Mouse (Mus musculus) cerebellum, postnatal 36 days (tissue): ENCODE data around the gene Dock1.

Experiments
- DNase-seq, 2 experiments: peaks; one replicate each; pipeline ENCODE4 v3.0.0; 2021 to 2022; ENCODE audit warnings: mixed read lengths in 2 of 2

Gene Dock1

DNA sequence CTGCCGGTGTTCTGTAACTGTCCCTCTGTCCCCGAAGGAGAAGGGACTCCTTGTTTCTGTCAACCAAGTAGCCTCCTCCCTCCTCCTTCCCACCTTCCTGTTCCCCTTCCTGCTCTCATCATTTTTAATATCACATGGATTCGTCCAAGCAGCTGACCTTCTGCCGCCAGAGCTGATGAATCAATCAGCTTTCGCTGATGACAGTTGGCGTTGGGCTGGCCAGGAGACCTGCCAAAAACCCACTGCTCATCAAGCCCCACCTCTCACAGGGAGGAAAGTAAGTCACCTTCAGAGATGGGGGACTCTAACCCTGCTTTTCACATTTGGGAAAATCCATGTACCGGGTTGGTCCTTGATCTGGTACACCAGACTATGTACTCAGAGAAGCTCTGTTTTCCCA is 87.2 kb downstream of the Dock1 start:
- no peak for DNase-seq

DNA sequence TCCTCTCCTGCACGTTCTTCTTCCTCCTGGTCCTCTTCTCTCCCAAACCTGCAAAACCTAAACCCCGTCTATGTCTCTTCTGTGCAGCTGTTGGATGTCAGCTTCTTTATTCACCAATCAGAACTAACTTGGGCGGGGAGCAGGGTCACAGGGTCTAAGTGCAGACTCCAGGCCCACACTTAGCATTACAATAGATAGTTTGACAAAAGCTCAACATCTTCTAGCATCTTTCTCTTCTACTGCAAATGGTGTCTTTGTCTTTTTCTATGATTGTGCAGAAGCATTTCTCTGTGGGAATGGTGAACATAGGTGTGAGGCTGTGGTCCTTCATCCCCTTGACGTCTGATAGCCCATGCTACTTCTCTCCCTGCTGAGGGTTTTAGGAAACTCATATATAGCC is 91.3 kb downstream of the Dock1 start:
- DNase-seq: no peak

DNA sequence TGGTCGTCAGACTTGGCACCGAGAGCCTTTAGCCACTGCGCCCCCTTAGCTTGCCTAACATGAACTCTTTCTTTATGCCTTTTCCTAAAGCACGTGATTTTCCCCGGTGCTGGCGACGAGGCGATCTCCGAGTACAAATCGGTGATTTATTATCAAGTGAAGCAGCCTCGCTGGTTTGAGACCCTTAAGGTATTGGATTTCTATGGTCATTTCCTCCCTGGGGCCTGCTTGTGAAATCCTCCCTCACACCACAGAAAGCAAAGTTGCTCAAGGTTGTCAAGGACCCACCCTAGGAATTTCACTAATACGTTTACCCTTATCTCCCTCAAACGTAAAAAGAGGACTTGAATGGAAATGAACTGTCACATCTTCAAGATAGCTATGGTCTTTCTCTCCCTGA is 94.7 kb downstream of the Dock1 start:
- DNase-seq: no peak

DNA sequence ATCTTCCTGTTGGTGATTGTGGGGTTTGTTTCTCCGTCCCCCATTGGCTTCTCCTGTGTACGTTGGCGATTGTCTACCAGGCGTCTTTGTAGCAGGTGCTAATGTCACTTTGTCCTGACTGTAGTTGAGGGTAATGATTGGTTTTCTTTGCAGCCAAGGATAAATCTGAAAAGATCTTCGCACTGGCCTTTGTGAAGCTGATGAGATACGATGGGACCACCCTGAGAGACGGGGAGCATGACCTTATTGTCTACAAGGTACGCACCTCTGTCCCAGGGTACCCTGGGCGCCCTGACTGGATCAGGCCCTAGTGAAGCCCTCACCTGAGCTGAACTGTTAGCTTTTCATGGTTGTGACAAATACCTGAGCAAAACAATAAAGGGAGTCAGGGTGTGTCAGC is 100.9 kb downstream of the Dock1 start:
- no peak for DNase-seq

DNA sequence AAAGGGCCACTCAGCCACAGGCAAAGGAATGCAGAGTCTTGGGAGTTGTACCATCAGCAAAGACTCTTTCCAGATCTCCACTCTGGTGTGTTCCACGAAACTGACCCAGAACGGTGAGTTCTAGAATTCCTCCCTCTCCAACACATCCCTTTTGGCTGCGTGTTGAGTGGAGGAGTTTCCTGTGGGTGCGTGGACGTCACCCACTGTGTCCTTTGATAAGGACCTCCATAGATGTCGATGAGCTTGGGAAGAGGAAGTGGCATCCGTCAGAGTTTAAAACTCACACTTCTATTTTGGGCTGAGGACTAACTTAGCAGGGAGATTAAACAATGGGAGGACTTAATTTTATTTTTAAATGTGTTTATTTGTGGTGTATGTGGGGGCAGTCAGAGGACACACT is 101.9 kb downstream of the Dock1 start:
- no peak for DNase-seq

DNA sequence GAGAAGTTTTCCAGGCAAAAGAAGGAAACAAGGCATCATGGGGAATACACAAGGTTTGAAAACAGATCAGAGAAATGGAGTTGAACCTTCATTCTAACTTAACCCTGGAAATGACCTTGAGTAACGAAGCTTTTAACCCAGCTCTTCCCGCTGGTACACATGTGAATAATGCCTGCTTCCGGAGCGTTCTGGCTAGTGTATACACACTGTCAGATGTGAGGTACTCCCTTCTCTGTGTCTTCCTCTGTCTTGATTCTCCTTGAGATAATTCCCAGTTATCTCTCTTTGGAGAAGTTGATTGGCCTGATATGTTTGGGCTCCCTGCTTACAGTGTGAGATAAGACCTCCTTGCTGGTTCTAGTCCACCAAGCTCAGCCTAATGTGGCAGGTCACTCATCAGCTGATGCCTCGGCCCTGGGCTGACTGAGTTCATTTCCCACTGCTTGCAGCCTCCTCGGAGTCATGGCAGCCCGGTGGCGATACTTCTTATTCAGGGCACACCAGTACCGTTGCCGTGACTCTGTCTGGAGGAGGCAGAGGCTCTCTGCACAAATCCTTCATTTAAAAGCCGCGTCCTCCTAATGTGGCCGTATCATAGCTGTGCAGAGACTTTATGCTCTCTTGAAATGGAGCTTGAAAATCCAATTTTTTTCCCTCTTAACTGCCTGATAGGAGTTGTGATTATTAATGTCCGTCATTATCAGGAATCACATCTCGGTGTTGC is 102.6 kb downstream of the Dock1 start:
- no peak for DNase-seq

DNA sequence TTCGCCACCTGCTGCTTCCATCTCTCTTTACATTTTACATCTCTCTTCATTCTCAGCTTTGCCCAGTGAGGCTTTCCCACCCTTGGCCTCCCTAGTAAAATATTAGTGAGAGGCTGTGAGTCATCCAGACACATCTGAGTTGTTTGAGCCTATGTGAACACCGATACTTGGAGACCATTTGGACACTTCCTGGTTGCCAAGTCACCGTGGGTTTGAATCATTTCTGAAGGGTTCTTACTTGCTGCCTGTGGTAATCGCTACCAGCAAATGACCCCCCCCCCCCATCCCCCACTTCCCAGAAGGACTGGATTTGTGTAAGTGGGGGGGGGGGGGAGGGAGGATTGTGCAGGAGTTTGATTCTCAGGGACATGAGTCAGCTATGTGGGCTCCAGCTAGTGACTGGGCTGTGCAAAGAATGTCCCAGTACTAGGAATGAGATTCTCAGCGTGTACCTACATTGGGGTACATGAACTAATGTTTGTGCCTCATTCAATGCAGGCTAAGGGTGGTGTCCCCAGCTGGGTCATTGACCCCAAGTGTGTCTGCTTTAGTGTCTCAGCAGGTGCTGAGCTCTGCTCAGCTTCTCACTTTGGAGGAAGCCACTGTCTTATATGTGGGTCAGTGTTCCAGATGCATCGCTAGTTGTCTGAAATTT is 103.4 kb downstream of the Dock1 start:
- DNase-seq: no peak

DNA sequence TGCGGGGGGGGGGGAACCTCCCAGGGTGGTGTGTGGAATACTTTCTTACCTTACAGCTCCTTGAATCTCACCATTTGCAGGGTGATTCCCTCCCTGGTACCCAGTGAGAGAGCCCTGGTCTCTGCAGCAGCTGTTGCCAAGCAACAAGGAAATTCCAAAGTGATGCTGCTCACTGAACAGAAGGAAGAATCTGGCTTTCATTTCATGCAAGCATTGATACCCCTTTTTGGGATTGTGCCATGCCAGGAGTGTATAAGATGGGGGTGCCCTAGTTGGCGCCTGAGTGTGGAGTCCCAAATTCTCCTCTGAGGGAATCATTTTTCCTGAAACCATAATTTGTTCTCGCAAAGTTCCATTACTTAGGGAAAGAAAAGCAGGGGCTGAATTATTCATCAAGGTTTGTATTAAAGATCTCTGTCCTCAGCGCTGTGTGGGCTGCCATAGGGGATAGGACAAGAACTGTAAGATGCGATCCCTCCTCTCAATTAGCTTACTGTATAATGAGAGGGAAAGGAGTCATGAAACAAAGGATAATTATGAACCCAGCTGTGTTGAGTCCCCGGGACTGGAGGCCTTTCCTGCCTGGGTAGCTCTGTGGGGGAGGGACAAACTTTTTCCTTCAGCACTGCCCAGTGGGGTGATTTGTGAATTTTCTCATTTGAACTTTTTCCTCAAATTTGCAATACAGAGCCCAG is 104.2 kb downstream of the Dock1 start:
- no peak for DNase-seq

DNA sequence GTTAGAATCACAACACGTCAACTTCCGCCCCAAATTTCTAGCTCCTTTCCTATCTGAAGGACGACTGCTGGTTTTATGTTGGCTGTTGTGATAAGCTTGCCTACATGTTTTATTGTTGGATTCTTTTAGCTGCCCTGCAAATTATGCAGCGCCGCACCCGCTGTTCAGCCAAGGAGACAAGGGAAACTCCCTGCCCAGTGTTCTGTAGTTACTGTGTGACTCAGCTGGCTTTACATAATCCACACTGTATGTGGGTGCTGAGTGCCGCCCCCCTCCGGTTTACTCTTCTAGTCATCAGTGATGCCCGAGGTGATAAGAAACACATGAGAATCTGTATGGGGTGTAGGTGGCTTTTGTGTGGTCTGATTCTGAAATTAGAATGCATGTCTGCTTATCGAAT is 105.2 kb downstream of the Dock1 start:
- DNase-seq: no peak

DNA sequence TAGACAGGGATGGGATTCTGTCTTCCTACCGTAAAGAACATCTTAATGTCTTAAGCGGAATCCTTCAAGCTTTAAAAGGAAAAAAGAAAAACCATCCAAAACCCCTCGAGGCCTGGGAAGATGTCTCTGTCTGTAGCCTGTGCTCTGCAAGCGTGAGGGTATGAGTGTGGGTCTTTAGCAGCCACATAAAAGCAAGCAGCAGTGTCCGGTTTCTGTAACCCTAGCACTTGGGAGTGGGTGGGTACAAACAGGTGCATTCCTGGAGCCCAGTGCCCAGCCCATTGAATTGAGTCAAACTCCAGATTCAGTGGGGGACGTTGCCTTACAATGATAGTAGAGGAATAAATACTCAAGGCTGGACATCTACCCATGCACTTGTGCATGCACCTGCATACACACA is 105.9 kb downstream of the Dock1 start:
- DNase-seq: no peak

DNA sequence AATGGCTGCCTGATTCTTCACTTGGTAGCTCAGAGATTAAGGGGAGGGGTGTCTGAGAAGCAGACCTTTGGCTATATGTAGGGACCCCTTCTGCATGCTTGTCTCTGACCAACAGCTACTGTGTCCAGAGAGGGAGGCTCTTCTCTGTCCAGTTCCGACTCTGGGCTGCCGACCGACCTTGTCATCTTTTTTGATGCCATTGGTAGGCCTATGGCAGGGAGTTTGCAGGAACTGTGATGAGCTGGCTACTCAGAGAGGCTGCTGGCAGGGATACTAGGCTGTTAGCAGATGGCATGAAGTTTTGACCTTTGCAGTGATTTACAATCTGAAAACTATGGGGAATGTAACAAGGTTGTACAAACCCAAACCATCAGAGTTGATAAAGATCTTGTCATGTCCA is 109.3 kb downstream of the Dock1 start:
- no peak for DNase-seq

DNA sequence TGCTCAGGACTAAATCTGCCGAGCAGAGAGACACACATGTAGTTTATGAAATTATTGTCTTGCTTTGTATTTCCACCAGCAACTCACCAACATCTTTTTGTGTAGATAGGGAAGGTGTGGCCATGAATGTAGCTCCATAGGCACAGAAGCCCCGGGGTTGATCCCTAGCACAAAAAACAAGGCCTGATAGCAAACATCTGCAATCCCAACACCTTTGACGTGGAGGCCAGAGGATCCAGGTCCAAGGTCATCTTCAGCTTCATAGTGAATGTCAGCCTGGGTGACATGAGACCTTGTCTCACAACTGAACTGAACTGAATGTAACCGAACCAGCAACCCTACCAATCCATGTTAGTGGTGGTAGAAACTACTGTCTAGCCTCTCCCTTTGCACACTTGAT is 116.7 kb downstream of the Dock1 start:
- DNase-seq: no peak

DNA sequence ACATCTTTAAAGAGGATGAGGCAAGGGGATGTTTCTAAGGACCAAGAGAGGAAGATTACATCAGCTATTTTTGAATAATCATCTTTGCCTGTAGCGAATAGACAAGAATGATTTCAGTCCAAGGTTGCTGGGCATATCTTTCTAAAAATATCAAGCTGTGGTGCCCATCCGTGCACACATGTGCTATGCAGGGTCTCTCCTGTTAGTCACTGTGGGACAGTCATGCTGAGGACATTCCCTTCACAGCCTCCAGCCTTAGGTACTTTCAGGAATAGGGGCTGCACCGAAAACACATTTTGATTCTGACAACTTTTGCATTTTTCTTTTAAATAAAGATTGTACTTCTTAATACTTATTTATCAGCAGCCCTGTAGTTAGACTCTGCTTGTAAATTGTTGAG is 124.4 kb downstream of the Dock1 start:
- no peak for DNase-seq

DNA sequence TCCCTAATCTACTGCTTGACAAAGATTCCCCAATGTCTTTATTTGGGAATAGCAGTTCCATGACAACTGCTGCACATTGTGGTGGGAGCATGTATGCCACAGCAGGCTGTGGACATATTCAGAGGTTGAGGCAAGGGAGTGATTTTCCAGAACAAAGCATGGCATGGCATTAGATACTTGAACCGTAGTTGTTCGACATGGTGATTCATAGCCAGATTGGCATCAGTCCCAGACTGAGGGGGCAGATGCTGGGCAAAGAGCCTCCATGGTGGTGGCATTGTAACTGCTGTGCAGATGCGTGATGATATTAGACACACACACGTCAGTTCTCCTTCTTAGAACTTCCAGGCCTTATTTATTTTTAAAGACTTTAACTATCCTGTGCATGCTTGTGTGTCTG is 129.6 kb downstream of the Dock1 start:
- no peak for DNase-seq

DNA sequence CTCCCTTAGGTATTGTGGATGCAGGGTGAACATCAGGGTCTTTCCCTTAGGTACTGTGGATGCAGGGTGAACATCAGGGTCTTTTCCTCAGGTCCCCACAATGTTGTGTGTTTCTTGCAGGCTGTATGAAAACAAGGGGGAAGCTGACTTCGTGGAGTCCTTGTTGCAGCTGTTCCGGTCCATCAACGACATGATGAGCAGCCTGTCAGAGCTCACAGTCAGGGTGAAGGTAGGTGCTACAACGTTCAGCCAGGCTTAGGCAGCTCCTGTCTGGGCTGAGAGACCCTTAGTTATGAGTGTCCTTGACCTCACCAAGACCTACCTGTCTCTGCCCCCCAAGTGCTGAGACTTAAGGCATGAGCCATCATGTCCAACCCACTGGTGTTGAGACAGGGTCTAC is 134.0 kb downstream of the Dock1 start:
- no peak for DNase-seq

DNA sequence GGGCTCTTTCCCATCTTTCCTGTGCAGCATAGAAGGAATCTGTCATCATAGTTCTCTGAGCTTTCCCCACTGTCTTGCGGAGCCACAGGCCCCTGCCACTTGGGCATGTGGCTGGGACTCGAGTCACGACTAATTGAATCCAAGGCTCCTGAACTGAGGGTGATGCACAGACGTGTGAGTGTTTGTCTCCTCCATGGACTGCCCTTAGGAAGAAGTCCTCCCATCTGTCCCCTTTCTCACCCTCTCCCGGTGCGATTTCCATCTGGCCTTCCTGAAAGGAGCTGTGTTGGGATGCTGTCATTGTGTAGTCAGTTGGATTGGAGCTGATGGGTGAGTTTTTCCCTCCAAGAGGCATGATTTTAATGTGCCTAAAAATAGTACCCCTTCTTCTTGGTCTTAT is 136.3 kb downstream of the Dock1 start:
- DNase-seq: peak; percentile 6 to 12

DNA sequence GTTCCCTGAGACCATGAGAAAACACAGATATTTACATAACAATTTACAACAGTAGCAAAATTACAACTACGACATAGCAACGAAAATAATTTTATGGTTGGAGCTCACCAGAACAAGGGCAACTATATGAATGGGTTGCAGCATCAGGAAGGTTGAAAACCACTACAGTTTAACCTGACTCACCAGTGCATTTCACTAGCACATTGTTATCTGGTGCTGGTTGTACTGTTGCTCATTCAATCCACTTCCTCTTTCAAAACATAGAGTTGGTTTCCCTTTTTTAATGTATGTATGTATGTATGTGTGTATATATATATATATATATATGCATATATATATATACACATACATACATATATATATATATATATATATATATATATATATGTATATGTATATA is 138.0 kb downstream of the Dock1 start:
- DNase-seq: no peak

DNA sequence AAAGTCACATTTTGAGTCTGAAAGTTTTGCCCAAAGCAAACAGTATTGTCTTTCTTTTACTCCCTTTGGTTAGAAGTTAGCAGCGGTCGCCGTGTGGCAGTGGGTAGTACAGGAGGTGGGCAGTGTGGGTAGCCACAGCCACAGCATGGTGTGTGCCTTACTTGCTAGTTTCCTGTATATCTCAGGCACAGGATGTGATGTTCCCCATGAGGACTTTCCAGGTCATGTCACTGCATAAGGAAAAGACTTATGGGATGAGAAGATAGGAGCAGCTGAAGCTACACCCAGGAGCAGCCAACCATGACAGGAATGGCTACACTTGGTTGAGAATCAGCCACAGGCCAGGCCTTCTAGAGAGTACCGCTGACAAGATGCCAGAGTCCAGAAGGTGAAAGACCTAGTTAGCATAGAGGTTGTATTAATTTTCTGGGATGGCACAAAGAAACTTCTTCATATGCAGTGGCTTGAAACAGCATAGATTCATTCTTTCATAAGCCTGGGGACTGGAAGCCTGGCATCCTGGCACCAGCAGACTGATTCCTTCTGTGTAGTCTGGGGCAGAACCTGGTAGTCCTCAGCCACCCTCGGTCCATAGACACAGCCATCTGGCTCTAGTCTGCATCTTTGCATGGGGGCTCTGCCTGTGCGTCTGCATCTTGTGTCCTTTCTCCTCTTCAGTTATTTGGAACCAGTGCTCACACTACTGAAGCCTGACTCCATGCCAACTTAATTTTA is 139.0 kb downstream of the Dock1 start:
- DNase-seq: peak; percentile 4 to 8

DNA sequence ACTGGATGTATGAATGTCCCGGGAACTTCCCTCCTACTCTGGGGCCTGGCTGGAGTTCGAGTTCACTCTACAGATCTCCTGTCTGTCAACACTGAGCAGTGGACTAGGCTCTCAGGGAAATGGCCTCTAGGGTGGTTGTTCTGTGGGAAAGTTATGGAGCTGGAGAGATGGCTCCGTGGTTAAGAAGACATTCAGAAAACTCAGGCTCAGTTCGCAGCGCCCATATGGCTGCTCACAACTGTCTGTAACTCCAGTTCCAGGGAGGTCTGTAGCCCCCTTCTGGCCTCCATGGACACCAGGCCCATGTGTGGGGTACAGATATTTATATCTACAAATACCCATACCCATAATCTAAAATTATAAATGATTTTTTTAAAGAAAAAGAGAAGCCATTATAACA is 148.0 kb downstream of the Dock1 start:
- no peak for DNase-seq

DNA sequence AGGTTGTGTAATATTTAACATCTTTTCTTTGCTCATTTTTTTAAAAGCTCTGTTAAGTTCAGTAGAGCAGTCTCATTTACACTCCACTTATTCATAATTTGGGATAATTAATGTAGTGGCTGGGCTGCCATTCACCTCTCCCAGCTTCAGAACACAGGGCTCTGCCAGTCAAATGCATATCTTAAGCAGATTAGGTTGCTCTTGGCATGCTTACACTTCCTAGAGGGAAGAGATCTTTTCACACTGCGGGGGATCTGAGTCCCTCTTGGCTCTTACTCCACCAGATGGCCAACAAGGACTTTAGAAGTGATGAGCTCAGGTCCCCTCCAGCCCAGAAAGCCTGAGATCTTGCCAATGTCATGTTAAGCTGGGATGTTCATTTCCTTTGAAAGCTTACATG is 150.8 kb downstream of the Dock1 start:
- DNase-seq: peak; percentile 24 to 31

DNA sequence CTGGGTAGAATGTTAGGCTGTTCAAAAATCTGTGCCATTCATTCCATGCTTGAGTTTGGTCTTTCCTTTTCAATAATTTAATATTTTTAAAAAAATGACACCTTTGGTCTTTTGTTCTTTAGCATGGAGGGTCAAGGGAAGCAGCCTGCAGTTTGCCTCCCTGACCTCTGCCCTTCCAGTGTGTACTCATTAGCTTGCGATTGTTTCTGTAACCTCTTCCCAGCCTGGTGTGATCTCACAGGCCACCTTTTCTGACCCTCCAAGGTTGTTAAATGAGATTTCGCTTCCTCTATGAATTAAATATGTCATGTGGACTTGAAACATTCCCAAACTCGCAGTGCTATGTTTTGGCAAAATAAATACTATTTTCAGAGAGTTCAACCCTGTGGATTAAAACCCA is 151.6 kb downstream of the Dock1 start:
- DNase-seq: no peak

DNA sequence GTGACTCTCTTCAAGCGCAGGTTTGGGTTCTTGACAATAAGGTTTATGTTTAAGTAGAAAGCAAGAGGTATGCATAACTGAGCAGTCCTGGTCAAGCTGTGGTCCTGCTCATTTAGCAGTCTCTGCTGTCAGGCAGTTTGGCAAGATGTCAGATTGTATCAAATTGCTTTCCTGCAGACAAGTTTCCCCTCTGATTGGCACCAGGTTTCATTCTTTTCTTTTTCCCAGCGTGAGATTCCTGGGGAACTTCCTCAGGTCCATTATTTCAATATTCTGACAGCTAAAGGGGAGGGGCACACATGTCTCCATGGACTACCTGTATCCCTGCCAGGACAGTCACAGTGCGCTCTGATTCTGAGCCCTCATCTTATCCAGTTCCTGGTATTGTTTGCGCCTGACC is 153.4 kb downstream of the Dock1 start:
- DNase-seq: no peak

DNA sequence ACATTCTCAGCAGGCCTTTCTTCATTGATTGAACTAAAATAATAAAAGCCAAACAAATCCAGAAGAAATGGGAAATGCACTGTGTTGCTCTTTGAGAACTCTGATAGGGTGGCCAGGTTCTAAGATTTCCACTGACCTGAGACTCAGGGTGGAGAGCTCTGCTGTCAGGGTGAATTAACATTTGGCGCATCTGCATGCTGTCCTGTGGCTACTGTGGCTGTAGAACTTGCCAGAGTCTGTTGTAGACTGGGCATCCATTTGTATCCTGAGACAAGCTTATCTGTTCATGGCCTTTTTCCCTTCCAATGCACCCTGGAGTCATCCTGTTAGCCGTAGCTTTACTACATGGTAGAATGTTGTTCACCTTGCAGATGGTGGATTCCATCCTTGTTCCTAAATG is 169.6 kb downstream of the Dock1 start:
- DNase-seq: no peak

DNA sequence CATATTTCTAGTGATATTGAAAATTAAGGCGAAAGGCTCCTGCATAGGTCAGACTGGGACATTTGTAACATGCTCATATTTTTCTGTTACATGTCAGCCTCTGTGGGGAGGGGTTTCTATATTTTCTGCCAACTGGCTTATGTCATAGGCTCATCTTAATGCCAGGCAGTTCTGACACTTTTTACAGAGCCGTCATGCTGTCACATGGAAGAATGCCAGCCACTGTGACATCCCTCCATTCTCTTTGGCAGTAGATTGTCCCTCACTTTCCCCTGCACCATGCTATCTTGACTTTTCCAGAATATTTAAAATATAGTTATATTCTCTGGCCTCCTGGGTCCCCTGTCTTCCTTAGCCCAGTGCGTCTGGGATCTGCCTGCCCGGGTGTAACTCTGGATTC is 172.3 kb downstream of the Dock1 start:
- DNase-seq: no peak
